Mouse (Mus musculus): ENCODE results near the gene Bst1.

Bst1 gene

DNA sequence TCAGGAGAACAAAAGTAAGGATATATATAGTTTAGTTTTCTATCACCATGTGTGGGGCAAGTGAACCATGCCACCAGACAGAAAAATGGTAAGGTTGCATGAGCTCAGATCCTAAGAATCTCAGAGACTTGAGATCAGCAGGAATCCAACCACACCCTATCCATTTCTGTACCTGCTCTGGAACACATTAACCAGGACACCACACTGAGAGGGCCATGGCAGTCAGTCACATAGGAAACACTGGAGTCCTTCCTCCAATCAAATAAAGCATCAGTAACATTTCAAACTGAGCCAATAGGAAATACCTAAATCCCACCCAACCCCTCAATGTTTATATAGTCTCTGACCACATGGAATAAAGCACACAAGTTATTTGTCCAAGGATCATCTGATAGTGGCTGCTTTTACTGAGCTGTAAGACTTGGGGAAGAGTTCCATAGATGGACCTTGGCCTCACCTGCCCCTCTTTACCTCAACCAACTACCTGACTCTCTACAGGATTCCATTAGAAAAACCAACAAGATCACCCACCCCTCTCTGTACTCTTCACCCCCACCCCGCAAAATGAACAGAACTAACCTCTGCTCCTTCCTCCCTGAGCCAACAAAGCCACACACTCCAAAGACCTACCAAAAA, 8.1 kb upstream of the Bst1 start:
- DNase-seq (ENCODE audit: low spot score in 2 of 2): no peak

DNA sequence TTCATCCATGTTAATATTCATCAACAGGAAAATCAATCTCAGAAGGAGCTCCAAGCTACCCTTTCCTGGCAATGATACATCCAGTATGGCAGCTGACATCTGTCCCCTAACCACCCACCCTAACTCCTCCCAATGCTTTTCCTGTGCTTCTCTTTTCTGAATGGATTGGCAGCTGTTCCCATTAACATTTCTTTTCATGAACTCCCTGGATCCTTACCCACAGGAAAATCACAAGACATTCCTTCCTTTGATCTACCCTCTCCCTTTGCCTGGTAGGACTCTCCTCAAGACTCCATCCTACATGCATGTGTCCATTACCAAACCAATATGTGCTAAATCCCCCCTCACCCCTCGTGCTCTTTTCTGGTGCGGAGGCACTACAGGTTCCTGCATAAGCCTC, 4.1 kb upstream of the Bst1 start:
- DNase-seq (ENCODE audit: low spot score in 2 of 2): no peak

DNA sequence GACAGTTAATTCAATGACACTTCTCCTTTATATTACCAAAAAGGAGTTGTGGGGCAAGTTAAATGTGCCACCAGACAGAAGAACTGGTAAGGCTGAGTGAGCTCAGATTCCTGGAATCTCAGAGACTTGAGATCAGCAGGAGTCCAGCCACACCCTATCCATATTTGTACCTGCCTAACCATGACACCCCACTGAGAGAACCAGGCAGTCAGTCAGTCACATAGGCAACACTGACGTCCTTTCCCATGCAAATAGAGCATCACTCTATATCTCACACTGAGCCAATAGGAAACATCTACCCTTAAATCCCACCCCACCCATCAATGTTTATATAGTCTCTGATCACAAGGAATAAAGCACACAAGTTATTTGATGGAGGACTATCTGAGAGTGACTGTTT, 2.9 kb upstream of the Bst1 start:
- DNase-seq (ENCODE audit: low spot score in 2 of 2): no peak

DNA sequence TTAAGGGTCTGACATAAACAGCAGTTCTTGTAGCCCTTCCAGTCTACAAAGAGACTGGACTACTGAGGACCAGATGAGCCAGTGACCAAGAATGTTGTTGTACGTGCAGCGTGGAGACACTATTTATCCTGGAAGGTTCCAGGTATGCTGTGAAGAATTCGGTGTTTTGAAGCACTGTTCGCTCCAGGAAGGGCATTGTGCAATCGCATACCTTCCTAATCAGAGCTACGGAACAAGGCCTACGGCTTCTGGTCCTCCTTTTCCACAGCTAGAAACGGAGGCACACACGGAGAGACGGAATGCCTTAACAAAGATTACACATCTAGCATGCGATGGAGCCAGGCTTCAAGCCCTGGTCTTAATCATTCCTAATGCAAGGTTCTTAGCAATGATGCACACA, 2.1 kb downstream of the Bst1 start:
- no peak for DNase-seq (ENCODE audit: low spot score in 2 of 2)

DNA sequence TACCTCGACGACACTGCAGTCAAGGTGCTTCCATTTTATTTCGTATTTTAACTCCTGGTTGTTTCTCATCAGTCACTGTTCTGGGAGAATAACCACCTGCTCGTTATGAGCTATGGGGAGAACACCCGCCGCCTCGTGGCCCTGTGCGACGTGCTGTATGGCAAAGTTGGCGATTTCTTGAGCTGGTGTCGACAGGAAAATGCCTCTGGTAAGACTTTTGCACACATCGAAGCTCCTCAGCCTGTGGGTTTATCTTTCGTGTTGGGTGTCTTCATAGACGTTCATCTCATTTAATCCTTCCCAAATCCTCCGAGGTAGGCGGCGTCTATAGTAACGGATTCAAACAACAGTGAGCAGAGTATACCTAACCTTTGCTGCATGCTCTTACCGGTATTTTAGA, 2.9 kb downstream of the Bst1 start, which contains the start of gene Fbxl5:
Gene Fbxl5 (minus strand): TSS at position 101 of the 400 bp plus-strand sequence.
- no peak for DNase-seq (ENCODE audit: low spot score in 2 of 2)

DNA sequence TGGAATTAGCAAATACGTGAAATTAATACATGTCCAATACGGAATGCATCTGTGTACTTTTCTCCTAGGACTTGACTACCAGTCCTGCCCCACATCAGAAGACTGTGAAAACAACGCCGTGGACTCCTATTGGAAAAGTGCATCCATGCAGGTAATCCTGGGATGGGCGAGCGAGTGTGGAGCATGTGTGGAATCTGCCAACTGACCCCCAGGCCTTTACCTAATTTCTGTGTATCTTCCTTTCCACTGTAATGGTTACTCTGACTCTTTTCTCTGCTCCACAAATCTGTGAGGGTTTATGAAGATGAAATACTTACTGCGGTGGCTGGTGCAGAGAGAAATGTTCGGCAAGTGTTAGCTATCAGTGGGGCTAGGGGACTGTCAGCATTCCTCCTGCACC, 3.5 kb downstream of the Bst1 start:
- no peak for DNase-seq (ENCODE audit: low spot score in 2 of 2)

DNA sequence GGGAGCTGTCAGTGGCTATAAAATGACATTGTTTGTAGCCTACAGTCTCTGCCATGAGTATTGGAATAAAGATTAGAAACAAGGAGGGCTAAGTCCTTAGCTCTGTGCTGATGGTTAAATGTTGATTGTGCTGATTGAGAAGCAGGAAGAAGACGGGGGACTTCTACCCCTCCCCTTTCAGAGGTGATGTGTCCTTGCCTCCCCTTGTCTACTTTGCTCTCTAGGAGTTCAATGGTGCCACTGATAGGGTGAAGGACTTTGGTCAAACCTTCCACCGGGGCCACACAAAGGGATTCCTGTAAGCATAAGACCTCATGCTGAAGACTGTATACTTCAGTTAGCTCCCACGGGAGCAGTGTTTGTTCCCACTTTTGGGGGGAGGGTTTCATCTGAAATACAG, 4.1 kb downstream of the Bst1 start:
- DNase-seq (ENCODE audit: low spot score in 2 of 2): no peak

DNA sequence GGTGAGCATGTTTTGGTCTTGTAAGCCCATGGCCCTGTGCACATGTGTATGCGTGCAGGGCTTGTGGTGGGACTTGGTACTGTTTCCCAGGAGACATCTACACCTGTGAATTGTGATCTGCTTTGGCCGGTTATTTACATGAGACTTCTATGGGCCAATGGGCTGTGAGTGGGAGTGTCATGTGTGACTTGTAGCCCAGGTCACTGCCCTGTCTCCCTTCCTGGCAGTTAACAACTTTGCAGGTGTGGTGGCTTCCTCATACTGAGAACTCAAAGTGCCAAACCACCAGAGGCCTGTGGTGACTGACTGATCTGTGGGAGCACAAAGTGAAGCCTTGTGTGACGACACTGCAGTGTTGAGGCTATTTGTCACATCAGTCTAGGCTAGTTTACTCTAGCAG, 5.9 kb downstream of the Bst1 start:
- peak; percentile 88 to 90 for DNase-seq (ENCODE audit: low spot score in 2 of 2)

DNA sequence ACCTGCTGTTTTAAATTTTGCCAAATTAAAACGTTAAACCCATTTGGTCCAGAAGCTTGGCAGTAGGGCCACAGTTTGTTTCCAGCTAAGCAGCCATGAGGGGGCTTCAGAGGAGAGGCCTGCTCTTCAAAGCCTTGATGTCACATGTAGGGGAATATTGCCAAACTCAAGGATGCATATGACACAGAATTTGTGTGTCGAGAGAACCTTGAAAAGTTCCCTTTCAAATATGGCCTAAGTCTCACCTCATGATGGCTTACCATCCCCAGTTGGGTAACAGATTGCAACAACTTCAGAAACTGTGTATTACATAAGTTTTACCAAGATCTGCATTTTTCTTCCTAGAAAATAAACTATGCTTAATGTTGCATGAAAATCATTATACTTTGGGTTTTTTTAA, 8.2 kb downstream of the Bst1 start:
- DNase-seq (ENCODE audit: low spot score in 2 of 2): no peak

DNA sequence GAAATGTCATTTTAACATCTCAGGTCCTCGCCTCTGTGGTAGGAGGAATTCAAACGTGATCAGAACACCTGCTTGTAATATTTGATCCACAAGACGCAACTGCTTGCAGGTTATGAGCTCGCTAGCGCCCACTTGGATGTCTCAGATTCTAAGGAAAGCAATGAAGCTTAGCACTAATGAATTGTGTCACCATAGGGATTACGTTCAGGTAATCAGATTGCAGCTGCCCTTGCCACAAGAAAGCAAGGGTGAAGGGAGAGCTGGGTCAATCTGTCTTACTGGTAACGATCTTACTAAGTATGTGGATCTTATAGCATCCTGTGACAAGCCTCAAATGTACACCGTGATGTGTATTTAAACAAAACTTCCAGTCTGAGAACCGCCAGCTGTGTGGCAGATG, 8.7 kb downstream of the Bst1 start:
- DNase-seq (ENCODE audit: low spot score in 2 of 2): no peak

DNA sequence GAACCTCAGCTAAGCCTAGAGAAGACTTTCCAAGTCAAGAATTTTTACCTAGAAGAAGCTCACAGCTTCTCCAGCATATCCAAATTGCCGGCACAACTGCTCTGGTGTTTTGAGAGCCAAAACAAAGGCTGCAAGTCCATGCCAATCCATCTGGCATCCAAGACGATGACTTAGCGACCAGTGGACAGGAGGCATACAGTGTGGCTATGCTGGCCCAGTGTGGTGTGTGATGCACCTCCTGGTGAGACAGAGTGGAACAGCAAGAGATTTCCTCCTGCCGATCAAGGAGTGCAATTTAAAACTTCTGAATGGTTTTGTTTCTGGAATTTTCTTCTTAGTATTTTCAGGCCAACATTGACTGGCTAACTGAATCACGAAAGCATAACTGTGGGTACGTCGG, 17.9 kb downstream of the Bst1 start:
- DNase-seq (ENCODE audit: low spot score in 2 of 2): no peak

DNA sequence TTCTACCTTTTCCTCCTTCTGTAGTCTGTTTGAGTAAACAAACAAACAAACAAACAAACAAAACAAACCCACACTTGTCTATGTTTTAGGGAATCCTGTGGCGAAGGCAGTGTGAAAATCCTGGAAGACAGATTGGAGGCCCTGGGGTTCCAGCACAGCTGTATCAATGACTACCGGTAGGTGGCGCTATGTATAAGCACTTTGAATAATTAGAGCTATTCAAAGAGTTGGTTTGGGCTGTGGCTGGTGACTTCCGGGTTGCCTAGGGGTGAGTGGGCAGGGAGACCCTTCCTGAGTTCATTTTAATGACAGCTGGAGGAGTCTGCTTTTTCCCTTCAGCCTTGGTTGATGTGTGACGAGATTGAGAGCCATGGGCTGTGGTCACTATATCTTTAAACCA, 18.7 kb downstream of the Bst1 start:
- DNase-seq (ENCODE audit: low spot score in 2 of 2): peak; percentile 42 to 63

DNA sequence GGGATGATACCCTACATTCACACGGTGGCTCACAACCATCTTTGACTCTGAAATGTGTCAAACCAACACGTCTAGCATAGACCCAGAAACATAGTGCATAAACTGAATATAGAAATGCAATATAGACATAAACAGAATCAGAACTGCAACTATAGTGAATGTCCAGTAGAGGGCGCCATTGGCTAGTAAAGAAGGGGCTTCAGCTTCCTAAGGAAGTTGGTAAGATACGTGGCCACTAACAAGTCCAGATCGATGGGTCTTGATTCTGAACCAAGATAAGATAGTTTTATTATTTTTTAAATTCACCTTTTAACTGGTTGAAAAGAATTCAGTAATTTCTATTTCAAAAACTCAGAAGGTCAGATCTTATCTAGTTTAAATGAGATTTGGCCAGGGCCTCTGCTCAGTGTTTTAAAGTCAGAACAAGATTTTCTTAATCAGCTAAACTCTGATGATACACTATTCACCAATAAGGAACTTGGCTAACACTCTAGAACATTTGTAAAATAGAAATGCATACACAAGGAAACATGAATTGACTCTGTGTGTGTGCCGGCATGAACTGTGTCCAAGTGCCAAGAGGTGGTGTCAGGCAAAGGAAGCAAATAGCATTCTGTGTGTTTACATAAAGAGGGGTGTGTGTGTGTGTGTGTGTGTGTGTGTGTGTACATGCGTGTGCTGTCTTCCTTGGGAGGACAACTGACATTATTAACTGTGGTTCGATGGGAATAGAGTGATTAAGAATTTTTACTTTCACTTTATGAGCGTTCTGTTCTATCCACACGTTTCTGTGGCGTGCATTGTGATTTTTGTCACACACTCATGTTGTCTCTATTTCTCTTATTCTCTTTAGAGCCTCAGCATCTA, 22.7 kb downstream of the Bst1 start:
- peak; percentile 53 to 75 for DNase-seq (ENCODE audit: low spot score in 2 of 2)

DNA sequence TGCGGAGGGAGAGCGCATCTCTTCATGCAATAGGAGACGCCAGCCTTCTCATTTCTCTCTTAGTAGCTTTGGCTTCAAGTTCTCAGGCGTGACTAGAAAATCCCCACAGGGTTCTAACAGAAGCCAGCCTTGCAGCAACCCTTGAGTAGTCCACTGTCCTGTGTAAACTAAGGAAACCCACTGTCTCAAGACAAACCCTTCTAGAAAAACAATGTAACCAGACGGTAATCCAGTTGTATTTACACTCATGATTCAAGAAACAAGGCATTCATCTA, 23.3 kb downstream of the Bst1 start:
- DNase-seq (ENCODE audit: low spot score in 2 of 2): peak in 1 of 2 experiments; percentile 34

DNA sequence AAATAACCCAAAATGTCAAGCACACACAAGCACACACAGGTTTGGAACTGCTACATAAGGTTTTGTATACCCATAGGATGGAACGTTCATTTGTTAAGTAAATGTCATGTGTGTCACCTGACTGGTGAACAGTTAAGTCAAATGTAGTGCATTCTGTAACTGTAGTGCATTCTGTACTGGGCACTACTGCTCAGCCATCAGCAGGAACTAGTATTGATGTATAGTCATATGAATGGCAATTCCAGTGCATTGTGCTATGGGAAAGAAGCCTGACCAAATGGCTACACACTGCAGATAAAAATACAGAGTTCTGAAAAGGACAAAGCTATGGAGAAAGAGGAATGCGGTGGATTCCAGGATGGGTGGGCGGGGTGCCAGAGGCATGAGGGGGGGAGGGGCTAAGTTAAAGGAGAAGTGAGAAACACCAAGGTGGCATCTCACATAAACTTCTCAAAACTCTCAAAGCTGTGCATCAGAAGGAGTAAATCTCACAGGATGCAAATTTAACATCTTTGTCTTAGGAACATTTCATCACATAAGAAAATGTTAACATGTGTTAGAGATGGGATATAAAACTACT, 24.0 kb downstream of the Bst1 start:
- no peak for DNase-seq (ENCODE audit: low spot score in 2 of 2)

DNA sequence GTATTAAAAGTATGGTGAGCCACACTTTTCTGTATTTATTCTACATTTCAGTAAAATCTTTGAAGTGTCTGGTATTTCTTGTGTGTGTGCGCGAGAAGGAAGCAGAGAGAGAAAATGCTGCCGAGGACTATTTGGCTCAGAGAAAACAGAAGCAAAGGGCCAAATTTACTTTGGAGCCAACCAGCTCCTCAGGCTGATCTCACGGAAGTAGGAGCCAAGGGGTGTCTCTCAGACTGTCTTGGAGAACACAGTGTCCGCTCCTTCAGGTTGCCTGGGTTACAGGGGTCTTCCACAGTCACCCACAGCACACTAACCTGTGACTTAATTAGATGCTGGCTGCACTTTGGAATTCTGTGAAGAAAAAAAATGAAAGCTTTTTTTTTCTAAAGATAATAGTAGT, 26.4 kb downstream of the Bst1 start:
- no peak for DNase-seq (ENCODE audit: low spot score in 2 of 2)

DNA sequence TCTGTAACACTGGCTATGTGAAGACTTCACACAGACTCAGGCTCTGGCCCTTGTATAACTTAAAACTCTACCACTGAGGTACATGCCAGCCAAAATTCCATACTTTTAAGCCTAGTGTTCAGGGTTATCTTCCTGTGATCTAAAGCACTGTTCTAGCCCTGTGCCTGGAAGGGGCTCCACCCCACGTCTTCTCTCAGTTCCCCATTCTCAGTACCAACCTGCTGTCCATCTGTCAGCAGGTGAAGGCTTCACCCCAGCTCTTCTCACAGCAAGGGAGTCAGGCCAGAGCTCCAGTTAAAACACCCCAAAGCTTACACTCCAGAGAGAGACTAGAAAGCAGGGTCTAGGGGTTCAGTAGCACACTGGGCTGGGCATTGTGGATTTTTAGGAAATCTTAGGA, 27.0 kb downstream of the Bst1 start:
- peak in 1 of 2 experiments; percentile 48 for DNase-seq (ENCODE audit: low spot score in 2 of 2)

DNA sequence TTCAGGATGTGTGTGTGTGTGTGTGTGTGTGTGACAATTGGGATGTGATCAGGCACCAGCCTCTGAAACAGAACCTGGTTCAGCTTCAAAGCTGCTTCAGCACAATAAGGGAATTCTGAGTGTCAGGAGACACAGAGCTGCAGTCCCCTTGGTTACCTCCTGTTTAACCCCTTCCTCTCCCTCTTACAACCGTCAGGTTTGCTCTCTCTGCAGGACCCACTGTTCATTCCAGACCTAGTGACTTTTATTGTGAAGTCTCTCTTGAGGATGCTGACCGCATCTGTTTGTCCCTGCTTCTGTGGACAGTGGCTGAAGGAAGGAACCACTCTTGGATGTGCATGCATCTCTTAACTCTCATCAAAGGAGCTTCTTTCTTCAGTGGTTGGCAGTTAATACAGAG, 27.5 kb downstream of the Bst1 start:
- no peak for DNase-seq (ENCODE audit: low spot score in 2 of 2)

DNA sequence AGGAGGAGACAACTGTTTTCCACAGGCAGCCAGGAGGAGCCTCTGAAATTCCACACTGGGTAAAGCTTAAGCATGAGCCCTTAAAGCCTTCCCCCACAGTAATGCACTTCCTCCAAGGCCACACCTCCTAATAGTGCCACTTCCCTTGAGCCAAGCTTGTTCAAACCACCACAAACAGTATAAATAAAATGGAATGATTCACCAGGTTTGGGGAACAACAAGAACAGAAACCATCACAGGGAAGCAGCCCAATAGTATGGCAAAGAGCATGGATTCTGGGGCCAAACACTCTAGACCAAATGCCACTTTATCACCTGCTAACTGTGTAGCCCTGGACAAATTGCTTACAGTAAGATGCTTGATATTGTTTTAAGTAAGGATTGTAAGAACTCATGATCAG, 28.9 kb downstream of the Bst1 start:
- DNase-seq (ENCODE audit: low spot score in 2 of 2): no peak

DNA sequence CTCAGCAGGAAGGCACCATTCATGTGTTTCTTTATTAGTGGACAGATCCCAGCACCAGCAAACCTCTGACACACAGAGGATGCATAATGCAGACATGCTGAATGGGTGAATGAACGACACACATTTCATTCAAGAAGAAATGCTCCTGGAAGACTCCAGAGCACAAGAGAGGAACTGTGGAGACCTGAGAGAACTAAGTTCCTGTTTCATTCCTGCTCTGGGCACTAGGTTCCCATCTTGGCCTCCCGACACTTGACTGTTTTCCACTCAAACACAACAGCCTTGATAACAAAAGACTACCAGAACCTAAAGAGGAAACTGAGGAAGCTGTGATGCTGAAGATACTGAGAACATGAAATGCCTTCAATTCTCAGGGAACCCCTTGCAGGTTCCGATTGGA, 29.6 kb downstream of the Bst1 start:
- DNase-seq (ENCODE audit: low spot score in 2 of 2): no peak

DNA sequence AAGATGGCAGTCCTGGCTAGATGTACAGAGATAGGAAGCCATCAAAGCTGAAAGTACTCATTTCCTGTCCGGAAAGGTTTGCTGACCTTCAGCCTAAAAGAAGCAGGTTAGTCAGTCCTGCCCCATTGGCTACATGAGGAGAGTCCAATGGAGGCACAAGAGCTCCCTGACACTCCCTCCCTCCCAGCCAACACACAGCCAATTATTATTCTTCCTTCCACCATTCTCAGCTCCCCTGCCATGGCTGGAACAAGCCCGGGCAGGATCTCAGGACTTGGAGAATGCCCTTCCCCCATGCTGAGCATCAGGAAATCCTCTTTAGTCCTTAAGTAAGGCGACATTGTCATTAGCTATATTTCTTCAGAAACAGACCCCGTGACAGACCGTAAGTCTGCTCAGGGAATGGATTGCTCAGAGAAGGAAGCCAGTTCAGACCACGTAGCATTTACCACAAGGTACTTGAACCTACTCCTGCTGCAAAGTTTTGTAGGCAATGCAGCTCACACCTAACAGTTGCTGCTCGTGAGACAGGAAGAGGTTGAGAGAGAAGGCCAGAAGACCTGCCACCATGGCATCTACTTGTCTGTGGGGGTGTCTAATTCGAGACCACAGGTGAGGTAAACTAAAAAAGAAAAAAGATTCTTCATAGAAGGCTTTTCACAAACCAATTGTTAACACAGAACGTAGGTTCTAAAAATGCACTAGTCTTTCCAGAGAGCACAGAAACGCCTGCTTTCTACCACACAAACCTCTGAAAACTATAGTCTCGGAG, 34.6 kb downstream of the Bst1 start:
- peak; percentile 42 to 47 for DNase-seq (ENCODE audit: low spot score in 2 of 2)

DNA sequence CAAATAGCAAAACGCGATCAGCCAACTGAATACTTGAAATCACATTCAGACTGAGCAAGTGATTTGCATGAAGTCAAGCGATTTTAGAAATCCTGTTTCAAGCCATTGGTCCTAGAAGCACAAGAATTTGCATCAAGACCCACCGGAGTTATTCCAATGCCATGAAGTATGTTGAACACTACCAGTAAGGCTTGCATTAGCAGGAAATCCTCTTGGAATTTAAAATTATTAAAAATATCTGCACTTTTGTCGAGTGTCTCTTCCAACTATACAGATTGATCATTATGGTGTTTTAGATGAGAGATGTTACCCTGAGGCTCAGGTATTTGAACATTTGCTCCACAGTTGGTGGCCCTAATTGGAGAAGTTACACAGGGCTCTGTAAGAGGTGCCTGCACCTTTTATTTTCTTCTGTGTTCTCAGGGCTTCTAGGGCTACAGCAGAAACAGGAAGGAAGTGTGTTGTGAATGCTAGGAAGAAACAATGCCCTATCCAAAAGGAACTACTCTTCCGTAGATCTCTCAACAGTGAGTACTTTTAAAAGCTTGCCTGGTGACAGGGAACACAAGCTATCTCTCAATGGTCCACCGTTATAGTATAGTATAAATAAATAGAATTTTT, 35.3 kb downstream of the Bst1 start:
- no peak for DNase-seq (ENCODE audit: low spot score in 2 of 2)

All from natural killer cell, adult 2 months (primary cell).